Mouse (Mus musculus): Measurements from ENCODE around the gene Dpm2. TPM values are rescaled to one million over a fixed set of nuclear protein-coding genes. Genes with fewer than 3 reads are reported as not detected.

Gene Dpm2
- 10 to 100 TPM; 32.2 to 61.0 (median 47.4) TPM for total RNA-seq (2018; cell fraction: chromatin; rRNA removed)
- 10 to 100 TPM; 66.4 to 91.8 (median 78.1) TPM for total RNA-seq (2018; cell fraction: cytosol; rRNA removed)
- total RNA-seq (2018; cell fraction: nucleus; rRNA removed), result 10 to 100 TPM; 53.1 to 95.2 (median 76.3) TPM
- 48.3 to 76.8 TPM (median 72.3 TPM) in 3 replicates for polyA plus RNA-seq (2018)

DNA sequence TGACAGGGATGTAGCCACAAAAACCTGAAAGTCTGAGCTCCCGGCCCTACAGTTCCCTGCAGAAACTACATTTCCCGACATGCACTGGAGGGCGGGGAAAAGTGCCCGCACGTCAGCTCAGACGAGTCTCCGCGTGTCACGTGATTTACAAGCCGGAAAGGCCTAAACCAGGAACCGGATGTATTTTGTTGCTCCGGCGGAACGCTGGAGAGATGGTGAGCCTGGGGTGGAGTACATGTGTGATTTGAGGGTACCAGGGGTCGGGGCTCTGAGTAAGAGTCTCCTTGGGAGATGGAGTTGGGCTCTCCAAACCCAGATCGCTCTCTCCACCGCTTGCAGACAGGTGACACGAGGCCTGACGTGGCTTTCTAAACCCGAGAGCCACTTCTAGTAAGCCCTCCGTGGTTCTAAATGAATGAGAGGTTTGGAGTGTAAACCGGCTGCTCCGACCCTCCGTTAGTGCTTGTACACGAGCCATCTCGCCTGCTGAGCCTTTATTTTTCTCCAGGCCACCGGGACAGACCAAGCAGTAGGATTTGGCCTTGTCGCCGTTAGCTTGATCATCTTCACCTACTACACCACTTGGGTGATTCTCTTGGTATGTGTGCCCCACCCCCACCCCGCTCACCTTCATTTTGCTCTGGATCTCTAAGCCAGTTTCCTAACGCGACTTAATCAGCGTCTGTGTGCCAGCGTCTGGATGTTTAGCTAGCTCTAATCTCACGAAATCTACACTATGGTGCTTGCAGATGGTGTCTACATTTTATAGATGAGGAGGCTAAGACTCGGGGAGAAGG lies at the start of gene Dpm2:
Gene Dpm2 (plus strand): TSS at position 161 of the 797 bp plus-strand sequence.
- under 1% methylated on average over 31 of the region's 36 CpGs for WGBS (ENCODE audit: missing documents)
- peak within 1 kb of the TSS; percentile 67 for H3K27ac ChIP-seq
- peaks cover 22% of the 10 kb centered on the region for H3K79me2 ChIP-seq (ENCODE audit: inconsistent target)
- H3K4me3 ChIP-seq (ENCODE audit: inconsistent target), result peak within 1 kb of the TSS; percentile 98
- H3K36me3 ChIP-seq (ENCODE audit: inconsistent target), result peaks cover 10% of the 10 kb centered on the region; the same call in 1 of the 2 replicates

GRCm38 (mm10) chr2:32524536-32525031 lies 46.1 kb upstream of the Dpm2 start:
- Histone ChIP-seq H3K36me3 (ENCODE audit: inconsistent target) (no peaks in the 10 kb centered on the region), H3K79me2 (ENCODE audit: inconsistent target) (no peaks in the 10 kb centered on the region), H3K27ac (no peak overlapping the region), H3K4me3 (ENCODE audit: inconsistent target) (no peak overlapping the region)
- WGBS (ENCODE audit: missing documents), result 86% methylated on average over 13 of the region's 13 CpGs

GRCm38 (mm10) chr2:32525816-32526215 lies 44.8 kb upstream of the Dpm2 start:
- 97% methylated on average over 12 of the region's 12 CpGs for WGBS (ENCODE audit: missing documents)
- Histone ChIP-seq H3K79me2 (ENCODE audit: inconsistent target) (no peaks in the 10 kb centered on the region), H3K27ac (no peak overlapping the region), H3K36me3 (ENCODE audit: inconsistent target) (no peaks in the 10 kb centered on the region), H3K4me3 (ENCODE audit: inconsistent target) (no peak overlapping the region)

DNA sequence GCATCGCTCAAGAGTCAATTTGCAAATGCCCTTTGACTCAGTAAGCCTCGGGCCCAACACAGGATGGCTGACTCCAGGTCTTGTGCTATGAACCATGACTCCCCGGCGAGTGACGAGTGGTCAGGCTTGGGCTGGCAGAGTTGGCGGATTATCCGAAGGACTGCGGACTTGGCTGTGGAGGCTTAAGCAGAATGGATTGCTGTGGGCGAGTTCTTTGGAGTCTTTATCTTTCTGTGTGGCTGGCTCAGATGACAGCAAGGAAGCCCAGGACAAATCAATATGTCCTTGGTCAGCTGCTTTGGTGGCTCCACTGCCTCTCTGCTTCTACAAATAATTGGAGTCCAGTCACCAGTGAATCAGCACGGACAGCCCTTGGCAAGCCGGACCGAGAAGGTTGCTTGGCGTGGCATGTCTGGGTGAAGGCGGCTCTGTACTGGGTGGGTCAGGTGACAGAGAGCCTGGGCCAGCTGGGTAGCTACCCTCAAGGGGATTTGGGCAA lies 43.1 kb upstream of the Dpm2 start:
- Histone ChIP-seq H3K79me2 (ENCODE audit: inconsistent target) (no peaks in the 10 kb centered on the region), H3K27ac (no peak overlapping the region), H3K4me3 (ENCODE audit: inconsistent target) (no peak overlapping the region), H3K36me3 (ENCODE audit: inconsistent target) (no peaks in the 10 kb centered on the region)
- WGBS (ENCODE audit: missing documents), result 92% methylated on average over 14 of the region's 14 CpGs

GRCm38 (mm10) chr2:32528326-32528725 lies 42.3 kb upstream of the Dpm2 start:
- 100% methylated on average over 1 of the region's 1 CpGs for WGBS (ENCODE audit: missing documents)
- H3K27ac ChIP-seq, result no peak overlapping the region
- H3K4me3 ChIP-seq (ENCODE audit: inconsistent target), result no peak overlapping the region

DNA sequence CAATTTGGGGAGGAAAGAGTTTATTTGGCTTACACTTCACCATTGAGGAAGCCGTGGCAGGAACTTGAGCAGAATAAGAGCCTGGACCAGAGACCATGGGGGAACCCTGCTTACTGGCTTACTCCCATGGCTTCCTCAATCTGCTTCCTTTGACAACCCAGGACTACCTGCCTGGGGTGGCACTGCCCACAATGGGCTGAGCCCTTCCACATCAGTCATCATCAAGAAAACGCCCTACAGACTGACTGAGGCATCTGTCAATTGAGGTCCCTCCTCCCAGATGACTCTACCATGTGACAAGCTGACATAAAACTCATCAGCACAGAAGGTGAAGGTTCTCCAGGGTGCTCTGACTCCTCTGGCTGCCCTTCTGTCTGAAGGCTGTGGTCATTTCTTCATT lies 40.2 kb upstream of the Dpm2 start:
- Histone ChIP-seq H3K36me3 (ENCODE audit: inconsistent target) (no peaks in the 10 kb centered on the region), H3K79me2 (ENCODE audit: inconsistent target) (no peaks in the 10 kb centered on the region), H3K27ac (no peak overlapping the region), H3K4me3 (ENCODE audit: inconsistent target) (no peak overlapping the region)
- 14% methylated on average over 2 of the region's 2 CpGs for WGBS (ENCODE audit: missing documents)

More at GRCm38 (mm10) chr2:32528326-32528725, 42.3 kb upstream of the Dpm2 start:
- H3K79me2 ChIP-seq (ENCODE audit: inconsistent target), result no peaks in the 10 kb centered on the region
- no peaks in the 10 kb centered on the region for H3K36me3 ChIP-seq (ENCODE audit: inconsistent target)

DNA sequence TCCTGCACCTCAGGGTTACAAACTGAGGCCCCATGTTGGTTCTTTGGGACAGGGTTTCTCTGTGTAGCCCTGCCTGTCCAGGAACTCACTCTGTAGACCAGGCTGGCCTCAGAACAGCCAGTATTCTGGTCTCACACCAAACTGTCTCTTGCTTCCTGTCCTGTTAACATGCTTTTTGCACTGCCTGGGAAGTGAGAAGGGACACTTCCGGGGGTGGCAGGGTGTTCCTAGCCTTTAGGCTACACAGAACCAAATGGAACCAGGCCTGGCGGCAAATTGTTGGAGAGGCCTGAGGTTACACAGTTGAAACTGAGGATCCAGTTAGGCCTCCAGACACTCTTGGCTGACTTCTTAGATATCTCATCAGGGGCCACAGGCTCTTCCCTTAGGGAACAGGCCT lies 37.5 kb upstream of the Dpm2 start:
- Histone ChIP-seq H3K27ac (no peak overlapping the region), H3K4me3 (ENCODE audit: inconsistent target) (no peak overlapping the region), H3K36me3 (ENCODE audit: inconsistent target) (no peaks in the 10 kb centered on the region), H3K79me2 (ENCODE audit: inconsistent target) (no peaks in the 10 kb centered on the region)
- 92% methylated on average over 2 of the region's 2 CpGs for WGBS (ENCODE audit: missing documents)

DNA sequence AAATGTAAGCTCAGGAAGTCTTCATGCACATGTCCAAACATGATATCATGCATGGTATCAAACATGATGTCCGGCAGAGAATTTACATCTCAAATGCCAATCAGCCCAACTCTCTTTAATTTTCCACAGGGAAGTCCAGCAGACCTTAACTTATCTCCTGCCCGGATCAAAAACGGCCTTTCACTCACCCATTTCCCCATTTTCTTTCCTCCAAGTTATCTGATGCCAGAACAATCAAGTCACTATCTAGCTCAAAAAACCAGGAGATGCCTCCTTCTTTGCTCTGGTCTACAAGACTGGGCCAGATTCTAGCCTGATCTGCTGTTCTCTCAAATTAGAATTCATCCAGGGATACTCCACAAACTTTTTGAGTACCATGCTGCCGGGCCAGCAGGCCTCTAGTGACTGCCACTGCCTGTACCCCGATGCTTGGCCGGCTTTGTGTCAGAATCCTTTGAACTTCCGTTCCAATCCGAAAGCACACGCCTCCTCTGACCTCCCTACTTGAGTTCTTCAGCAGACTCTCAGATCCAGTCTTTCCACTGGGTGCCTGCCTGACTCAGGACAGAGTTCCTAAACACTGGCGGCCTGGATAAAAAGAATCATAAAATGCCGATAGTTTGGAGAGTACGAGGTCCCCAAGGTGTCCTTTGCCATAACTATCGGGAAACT lies 36.5 kb upstream of the Dpm2 start:
- Histone ChIP-seq H3K79me2 (ENCODE audit: inconsistent target) (no peaks in the 10 kb centered on the region), H3K27ac (peak overlapping the region; percentile 60), H3K4me3 (ENCODE audit: inconsistent target) (peak overlapping the region; percentile 42), H3K36me3 (ENCODE audit: inconsistent target) (no peaks in the 10 kb centered on the region)
- WGBS (ENCODE audit: missing documents), result 13% methylated on average over 13 of the region's 13 CpGs

GRCm38 (mm10) chr2:32534733-32535471 lies 35.8 kb upstream of the Dpm2 start, which contains the start of gene Fam102a:
Gene Fam102a, plus strand, starts transcription at chr2:32535332.
- Histone ChIP-seq H3K36me3 (ENCODE audit: inconsistent target) (no peaks in the 10 kb centered on the region), H3K4me3 (ENCODE audit: inconsistent target) (peak within 1 kb of the TSS; percentile 42), H3K27ac (peak within 1 kb of the TSS; percentile 60), H3K79me2 (ENCODE audit: inconsistent target) (no peaks in the 10 kb centered on the region)
- under 1% methylated on average over 64 of the region's 67 CpGs for WGBS (ENCODE audit: missing documents)

GRCm38 (mm10) chr2:32535501-32535991 lies 35.1 kb upstream of the Dpm2 start:
- Histone ChIP-seq H3K79me2 (ENCODE audit: inconsistent target) (no peaks in the 10 kb centered on the region), H3K4me3 (ENCODE audit: inconsistent target) (peak overlapping the region; percentile 28), H3K27ac (no peak overlapping the region), H3K36me3 (ENCODE audit: inconsistent target) (no peaks in the 10 kb centered on the region)
- WGBS (ENCODE audit: missing documents), result under 1% methylated on average over 54 of the region's 56 CpGs

GRCm38 (mm10) chr2:32536086-32536633 lies 34.5 kb upstream of the Dpm2 start:
- no peaks in the 10 kb centered on the region for H3K36me3 ChIP-seq (ENCODE audit: inconsistent target)
- H3K4me3 ChIP-seq (ENCODE audit: inconsistent target), result peak overlapping the region; percentile 28
- WGBS (ENCODE audit: missing documents), result 4% methylated on average over 14 of the region's 14 CpGs
- H3K79me2 ChIP-seq (ENCODE audit: inconsistent target), result no peaks in the 10 kb centered on the region
- no peak overlapping the region for H3K27ac ChIP-seq

- Histone ChIP-seq H3K4me3 (ENCODE audit: inconsistent target) (peak overlapping the region; percentile 28), H3K27ac (peak overlapping the region; percentile 24; the same call in 1 of the 2 replicates), H3K36me3 (ENCODE audit: inconsistent target) (no peaks in the 10 kb centered on the region), H3K79me2 (ENCODE audit: inconsistent target) (no peaks in the 10 kb centered on the region)
- WGBS (ENCODE audit: missing documents), result 4% methylated on average over 10 of the region's 11 CpGs
Measured at GRCm38 (mm10) chr2:32536634-32537359, 33.9 kb upstream of the Dpm2 start.

DNA sequence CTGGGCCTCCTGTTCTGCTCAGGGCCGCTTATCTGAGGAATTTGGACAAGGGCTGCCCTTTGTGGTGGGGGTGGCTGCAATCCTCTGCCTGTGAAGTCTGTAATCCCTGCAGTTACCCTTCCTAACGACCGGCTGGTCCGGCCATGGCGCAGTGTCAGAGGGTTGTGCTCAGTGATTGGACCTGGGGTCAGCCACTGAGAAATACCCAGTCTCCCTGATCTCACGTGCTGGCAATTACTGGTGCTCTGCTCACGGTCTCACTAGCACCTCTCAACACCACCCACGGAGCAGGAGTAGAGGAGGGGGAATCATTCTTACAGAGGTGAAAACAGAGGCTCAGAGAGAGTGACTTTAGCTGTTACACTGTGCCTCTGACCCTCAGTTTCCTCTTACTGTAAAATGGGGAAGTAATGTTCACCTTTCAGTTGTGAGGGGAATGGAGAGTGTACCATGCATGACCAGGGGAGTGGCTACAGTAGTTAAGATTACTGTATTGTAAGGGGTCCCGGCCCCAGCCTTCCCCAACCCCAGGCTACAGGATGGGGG lies 33.2 kb upstream of the Dpm2 start:
- peak overlapping the region; percentile 28; the same call in 1 of the 2 replicates for H3K4me3 ChIP-seq (ENCODE audit: inconsistent target)
- H3K79me2 ChIP-seq (ENCODE audit: inconsistent target), result no peaks in the 10 kb centered on the region
- 14% methylated on average over 9 of the region's 9 CpGs for WGBS (ENCODE audit: missing documents)
- H3K27ac ChIP-seq, result peak overlapping the region; percentile 24; the same call in 1 of the 2 replicates
- H3K36me3 ChIP-seq (ENCODE audit: inconsistent target), result no peaks in the 10 kb centered on the region

All from macrophage (primary cell).